Mouse (Mus musculus) CH12.LX (cell line): Measurements from ENCODE around the gene E330009J07Rik.

Experiments used
- CHD2 ChIP-seq: IDR thresholded peaks from 2 replicates; pipeline ENCODE4 v1.6.1; 2011; ENCODE audit warnings: low read length, improper control_type of control experiment
- CTCF ChIP-seq, 2 experiments: IDR thresholded peaks in 1 of 2; conservative IDR thresholded peaks in 1 of 2; 2 replicates each; pipeline ENCODE4 v1.5.1; 2011 to 2012; ENCODE audit warnings: low read depth in 2 of 2, low read length in 2 of 2, improper control_type of control experiment in 1 of 2, inconsistent platforms in 1 of 2, mild to moderate bottlenecking in 1 of 2, moderate library complexity in 1 of 2
- GABPA ChIP-seq: IDR thresholded peaks from 2 replicates; pipeline ENCODE4 v1.6.1; 2012; ENCODE audit warnings: low read depth, low read length, improper control_type of control experiment, inconsistent platforms; ENCODE audit not compliant: insufficient replicate concordance

GRCm38 (mm10) chr6:40388660-40389059, 47.3 kb downstream of the E330009J07Rik start:
- no peak for TF ChIP-seq CTCF (conservative IDR thresholded peaks at IDR 0.05 in 1 of 2, IDR thresholded peaks at IDR 0.05 in 1 of 2; ENCODE audit: low read depth in 2 of 2, low read length in 2 of 2)
- TF ChIP-seq CHD2 = no peak
- TF ChIP-seq GABPA = no peak
